In the genomic region with DNA sequence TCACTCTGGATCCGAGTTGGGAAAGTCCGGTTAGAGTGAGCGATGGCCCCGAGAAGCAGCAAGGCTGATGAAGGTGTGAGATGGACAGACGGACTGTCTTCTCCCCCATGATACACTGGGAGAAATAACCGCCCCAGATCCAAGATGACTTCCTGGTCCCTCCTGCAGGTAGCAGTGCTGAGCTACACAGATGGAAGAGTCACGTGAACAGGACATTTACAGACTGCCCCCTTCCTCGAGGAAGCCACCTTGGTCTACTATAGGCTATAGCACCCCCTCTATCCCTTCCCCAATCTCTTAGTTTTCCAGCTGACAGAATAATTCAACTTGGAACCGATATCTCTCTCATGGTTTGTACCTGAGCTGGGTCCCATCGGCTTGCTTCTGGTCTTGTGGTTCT, we compare ENCODE assay signal across 8 mouse cellular contexts. TPM values are rescaled to one million over a fixed set of nuclear protein-coding genes. Genes with fewer than 3 reads are reported as not detected.
DNase-seq lines count a peak whose midpoint lies in the region; ATAC-seq and TF ChIP-seq lines count a peak whose summit lies in the region.

No protein-coding gene starts in this region.

- H3K4me2 ChIP-seq in heart, embryonic 14.5 days (ENCODE audit: low read length), result peak overlapping the region; percentile 100
- H3K4me2 ChIP-seq in limb, embryonic 14.5 days (replicated peaks; ENCODE audit: low read depth, low read length, severe bottlenecking), result peak overlapping the region; percentile 99
- H3K4me2 ChIP-seq in myocyte (ENCODE audit: low read depth), result peak overlapping the region; percentile 81

- H3K36me3 ChIP-seq in heart, embryonic 14.5 days (ENCODE audit: control insufficient read depth, insufficient read depth, low read length), result no peaks in the 10 kb centered on the region
- no peaks in the 10 kb centered on the region for H3K36me3 ChIP-seq in limb, embryonic 14.5 days (ENCODE audit: control insufficient read depth, insufficient read depth, low read length)
- H3K36me3 ChIP-seq in myocyte (ENCODE audit: control insufficient read depth, insufficient read depth), result no peaks in the 10 kb centered on the region

- ATAC-seq in CD4-positive, CD25-positive, alpha-beta regulatory T cell, adult 4 months, result no peak
- ATAC-seq in heart, embryonic 14.5 days (ENCODE audit: insufficient number of reproducible peaks, insufficient read depth, low FRiP score, low read depth), result no peak
- peak; percentile 43; the same call in 1 of the 2 replicates for ATAC-seq in limb, embryonic 14.5 days (ENCODE audit: low FRiP score, low read depth)
- no peak for ATAC-seq in activated CD4-positive, CD25-positive, alpha-beta regulatory T cell, adult 4 months

- peak overlapping the region; percentile 60 to 69; a peak in 3 of 4 replicates for H3K4me3 ChIP-seq in heart, embryonic 14.5 days (ENCODE audit: control insufficient read depth in 1 of 2, insufficient read depth in 1 of 2, low read depth in 1 of 2, low read length in 2 of 2)
- peak overlapping the region; percentile 71; the same call in 1 of the 2 replicates for H3K4me3 ChIP-seq in limb, embryonic 14.5 days (replicated peaks; ENCODE audit: low read length)
- H3K4me3 ChIP-seq in myocyte, result peak overlapping the region; percentile 19

- 20% methylated on average over 10 of the region's 10 CpGs for WGBS in heart, embryonic 14.5 days
- WGBS in limb, embryonic 14.5 days, result 18% methylated on average over 10 of the region's 10 CpGs

- H3K27ac ChIP-seq in heart, embryonic 14.5 days (replicated peaks in 1 of 2; ENCODE audit: control insufficient read depth in 1 of 2, insufficient read depth in 1 of 2, low read depth in 2 of 2, low read length in 2 of 2), result no peak overlapping the region
- H3K27ac ChIP-seq in limb, embryonic 14.5 days (replicated peaks; ENCODE audit: low read depth, low read length), result no peak overlapping the region

- peak; percentile 20 for DNase-seq in CD4-positive, CD25-positive, alpha-beta regulatory T cell, adult 2 months (ENCODE audit: low read depth, low spot score)
- DNase-seq in thymus, postnatal 4 days, result peak; percentile 27
- no peak for DNase-seq in thymus, postnatal 36 days
- DNase-seq in limb, embryonic 14.5 days (ENCODE audit: low spot score), result no peak

- no peak for TF ChIP-seq POLR2A in limb, embryonic 14.5 days (IDR thresholded peaks at IDR 0.05; ENCODE audit: borderline replicate concordance, extremely low read depth, insufficient read depth, insufficient read length)
- no peak for TF ChIP-seq POLR2A in myocyte (IDR thresholded peaks at IDR 0.05; ENCODE audit: insufficient read length, low read depth)

- peaks cover 0 to 6% of the 10 kb centered on the region in 2 experiments; a peak in 3 of 4 replicates for H3K4me1 ChIP-seq in heart, embryonic 14.5 days (ENCODE audit: control insufficient read depth in 2 of 2, insufficient read depth in 2 of 2, low read length in 2 of 2)
- peaks cover 6% of the 10 kb centered on the region for H3K4me1 ChIP-seq in limb, embryonic 14.5 days (ENCODE audit: control insufficient read depth, insufficient read depth, low read length)

- peaks cover 6% of the 10 kb centered on the region; the same call in 1 of the 2 replicates for H3K9me3 ChIP-seq in heart, embryonic 14.5 days (ENCODE audit: control insufficient read depth, low read length)
- H3K9me3 ChIP-seq in limb, embryonic 14.5 days (ENCODE audit: control insufficient read depth, low read length), result peaks cover 5% of the 10 kb centered on the region; the same call in 1 of the 2 replicates

- H3K9ac ChIP-seq in heart, embryonic 14.5 days (ENCODE audit: low read length), result no peak overlapping the region
- no peak overlapping the region for H3K9ac ChIP-seq in limb, embryonic 14.5 days (ENCODE audit: low read depth, low read length, severe bottlenecking)

- H3ac ChIP-seq in myocyte (ENCODE audit: control insufficient read depth, insufficient read length), result peak overlapping the region; percentile 10

- peaks cover 37% of the 10 kb centered on the region for H3K27me3 ChIP-seq in heart, embryonic 14.5 days (ENCODE audit: control insufficient read depth, insufficient read depth, low read length)
- H3K27me3 ChIP-seq in limb, embryonic 14.5 days (ENCODE audit: control insufficient read depth, insufficient read depth, low read length), result peaks cover 17% of the 10 kb centered on the region
- H3K27me3 ChIP-seq in myocyte (ENCODE audit: control insufficient read depth, insufficient read depth, insufficient read length), result no peaks in the 10 kb centered on the region

- H3K79me2 ChIP-seq in myocyte (ENCODE audit: control insufficient read depth, insufficient read depth), result peaks cover 3% of the 10 kb centered on the region

TF ChIP-seq in myocyte, 11 proteins besides CTCF, POLR2A, EP300 and RAD21:
- TF ChIP-seq SRF (IDR thresholded peaks at IDR 0.05; ENCODE audit: control insufficient read depth, insufficient read length, low read depth) (no peak), POLR2AphosphoS2 (IDR thresholded peaks at IDR 0.05; ENCODE audit: insufficient read length, low read depth) (no peak), MYOD1 (IDR thresholded peaks at IDR 0.05; ENCODE audit: control insufficient read depth in 1 of 3, insufficient read length in 2 of 3, low read depth in 2 of 3) (no peak), USF1 (IDR thresholded peaks at IDR 0.05; ENCODE audit: low read depth) (peak; percentile 85)

RNA-seq across cellular contexts. Expression of a gene that starts 0.6 kb away (rescaled TPM):
- under 1 TPM; 0.20 to 0.47 TPM for polyA plus RNA-seq in CD4-positive, CD25-positive, alpha-beta regulatory T cell, adult 4 months (2017; shearing (Covaris generic))
- 1.3 and 1.4 TPM in 2 replicates for polyA plus RNA-seq in heart, embryonic 14.5 days (2014; fragmentation: Nextera tagmentation; extraction: Ambion mirVana)
- polyA plus RNA-seq in limb, embryonic 14.5 days (2012; rRNA removed), result 10.3 and 11.9 TPM in 2 replicates
- 6.6 and 8.0 TPM in 2 replicates for polyA plus RNA-seq in limb, embryonic 14.5 days (2014; fragmentation: Nextera tagmentation; extraction: Ambion mirVana)
- polyA plus RNA-seq in myocyte (2012; fragmentation: generic; extraction: Trizol), result 120 TPM
- polyA plus RNA-seq in activated CD4-positive, CD25-positive, alpha-beta regulatory T cell, adult 4 months (2017; shearing (Covaris generic)), result under 1 TPM in 1 of 2 experiments, not detected in 1; 0.32 TPM

RNA-seq across cellular contexts. Expression of a gene that starts 20.4 kb away (rescaled TPM):
- not detected for polyA plus RNA-seq in CD4-positive, CD25-positive, alpha-beta regulatory T cell, adult 4 months (2017; shearing (Covaris generic))
- not detected in 2 replicates for polyA plus RNA-seq in heart, embryonic 14.5 days (2014; fragmentation: Nextera tagmentation; extraction: Ambion mirVana)
- polyA plus RNA-seq in limb, embryonic 14.5 days (2012; rRNA removed), result not detected in 2 replicates
- polyA plus RNA-seq in limb, embryonic 14.5 days (2014; fragmentation: Nextera tagmentation; extraction: Ambion mirVana), result not detected in 2 replicates
- polyA plus RNA-seq in myocyte (2012; fragmentation: generic; extraction: Trizol), result not detected
- not detected for polyA plus RNA-seq in activated CD4-positive, CD25-positive, alpha-beta regulatory T cell, adult 4 months (2017; shearing (Covaris generic))

RNA-seq across cellular contexts. Expression of a gene that starts 33.9 kb away (rescaled TPM):
- not detected for polyA plus RNA-seq in CD4-positive, CD25-positive, alpha-beta regulatory T cell, adult 4 months (2017; shearing (Covaris generic))
- polyA plus RNA-seq in heart, embryonic 14.5 days (2014; fragmentation: Nextera tagmentation; extraction: Ambion mirVana), result not detected in 2 replicates
- not detected in 2 replicates for polyA plus RNA-seq in limb, embryonic 14.5 days (2012; rRNA removed)
- not detected in 2 replicates for polyA plus RNA-seq in limb, embryonic 14.5 days (2014; fragmentation: Nextera tagmentation; extraction: Ambion mirVana)
- not detected for polyA plus RNA-seq in myocyte (2012; fragmentation: generic; extraction: Trizol)
- polyA plus RNA-seq in activated CD4-positive, CD25-positive, alpha-beta regulatory T cell, adult 4 months (2017; shearing (Covaris generic)), result not detected

RNA-seq across cellular contexts. Expression of a gene that starts 39.9 kb away (rescaled TPM):
- polyA plus RNA-seq in CD4-positive, CD25-positive, alpha-beta regulatory T cell, adult 4 months (2017; shearing (Covaris generic)), result 10 to 100 TPM; 13.0 to 27.1 TPM
- 1.7 and 2.4 TPM in 2 replicates for polyA plus RNA-seq in heart, embryonic 14.5 days (2014; fragmentation: Nextera tagmentation; extraction: Ambion mirVana)
- 11.4 and 13.9 TPM in 2 replicates for polyA plus RNA-seq in limb, embryonic 14.5 days (2012; rRNA removed)
- 4.7 and 5.2 TPM in 2 replicates for polyA plus RNA-seq in limb, embryonic 14.5 days (2014; fragmentation: Nextera tagmentation; extraction: Ambion mirVana)
- 1.4 TPM for polyA plus RNA-seq in myocyte (2012; fragmentation: generic; extraction: Trizol)
- polyA plus RNA-seq in activated CD4-positive, CD25-positive, alpha-beta regulatory T cell, adult 4 months (2017; shearing (Covaris generic)), result 10 to 100 TPM in 1 of 2 experiments, 1 to 10 TPM in 1; 7.6 to 14.4 TPM

Comparison
In these comparisons a context has a peak if more than half of its experiments do, and no peak if none do; other contexts are left out.
1. DNase-seq: peak in CD4-positive, CD25-positive, alpha-beta regulatory T cell, adult 2 months (single experiment) and thymus, postnatal 4 days (single experiment); none in thymus, postnatal 36 days (0 of 2) and limb, embryonic 14.5 days (single experiment).
2. H3K4me3 ChIP-seq: peak in every context shown above with its lines; median percentile 71 in limb, embryonic 14.5 days; 64 in heart, embryonic 14.5 days; 19 in myocyte.
3. Peak in every context shown above with its lines, with median percentiles within 50 percentile points of each other: H3K4me2 ChIP-seq.